Mouse (Mus musculus) E14TG2a.4 (cell line): Measurements from ENCODE around the gene Gm10203.

Source experiments
- CTCF ChIP-seq: conservative IDR thresholded peaks from 2 replicates; pipeline ENCODE4 v1.5.1; 2014; ENCODE audit warnings: low read length
- NANOG ChIP-seq: IDR thresholded peaks from 2 replicates; pipeline ENCODE4 v1.6.1; 2014; ENCODE audit warnings: borderline replicate concordance, low read length, mixed read lengths
- POU5F1 ChIP-seq: IDR thresholded peaks from 2 replicates; pipeline ENCODE4 v1.6.1; 2014; ENCODE audit warnings: low read length, borderline replicate concordance

- no peak for TF ChIP-seq CTCF
- no peak for TF ChIP-seq NANOG
- no peak for TF ChIP-seq POU5F1
Observed at GRCm38 (mm10) chr6:149101076-149101942, 28.7 kb upstream of the Gm10203 start, which contains the start of gene Dennd5b.
